Mouse (Mus musculus) MEL (cell line): ENCODE data around the gene Adh6b. TPM values are rescaled to one million over a fixed set of nuclear protein-coding genes. Genes with fewer than 3 reads are reported as not detected.

Source experiments
- DNase-seq: peaks from one replicate; pipeline ENCODE4 v3.0.0; 2011; ENCODE audit warnings: low read depth, low spot score
- H3K27ac ChIP-seq: 2 replicates; pipeline ENCODE4 v1.5.1; 2012; ENCODE audit warnings: low read depth, mild to moderate bottlenecking, control low read depth, low read length, moderate library complexity; ENCODE audit not compliant: control insufficient read depth
- H3K27me3 ChIP-seq, 2 experiments: fragments of 150-350 bp in 1 of 2; sonication (generic) in 1 of 2; 2 replicates each; pipeline ENCODE4 v1.6.1; 2012; ENCODE audit warnings: low read length in 2 of 2, mild to moderate bottlenecking in 2 of 2, improper control_type of control experiment in 1 of 2, moderate library complexity in 1 of 2; ENCODE audit not compliant: insufficient read depth in 2 of 2, control insufficient read depth in 1 of 2
- H3K36me3 ChIP-seq, 2 experiments: 2 replicates each; pipeline ENCODE4 v1.6.1; 2012 to 2014; ENCODE audit warnings: low read length in 2 of 2, improper control_type of control experiment in 1 of 2, inconsistent platforms in 1 of 2, mild to moderate bottlenecking in 1 of 2; ENCODE audit not compliant: insufficient read depth in 2 of 2, control insufficient read depth in 1 of 2
- H3K4me1 ChIP-seq, 2 experiments: fragments of 150-350 bp in 1 of 2; sonication (generic) in 1 of 2; 2 replicates each; pipeline ENCODE4 v1.6.1; 2012; ENCODE audit warnings: low read length in 2 of 2, improper control_type of control experiment in 1 of 2, mild to moderate bottlenecking in 1 of 2; ENCODE audit not compliant: insufficient read depth in 2 of 2, control insufficient read depth in 1 of 2
- H3K4me3 ChIP-seq, 2 experiments: fragments of 150-350 bp in 1 of 2; sonication (generic) in 1 of 2; 2 replicates each; pipeline ENCODE4 v1.5.1; 2012; ENCODE audit warnings: low read depth in 2 of 2, low read length in 2 of 2, mild to moderate bottlenecking in 2 of 2, moderate library complexity in 2 of 2, control low read depth in 1 of 2, improper control_type of control experiment in 1 of 2; ENCODE audit not compliant: control insufficient read depth in 1 of 2, insufficient read depth in 1 of 2
- H3K79me2 ChIP-seq: 2 replicates; pipeline ENCODE4 v1.6.1; 2012; ENCODE audit warnings: mild to moderate bottlenecking, low read length, moderate library complexity; ENCODE audit not compliant: control insufficient read depth, poor library complexity, insufficient read depth
- H3K9ac ChIP-seq: 2 replicates; pipeline ENCODE4 v1.6.1; 2012; ENCODE audit warnings: low read depth, mild to moderate bottlenecking, control low read depth, low read length, moderate library complexity; ENCODE audit not compliant: control insufficient read depth, poor library complexity, severe bottlenecking
- H3K9me3 ChIP-seq: fragments of 150-350 bp; sonication (generic); replicated peaks from 2 replicates; pipeline ENCODE4 v1.6.1; 2012; ENCODE audit warnings: mild to moderate bottlenecking, low read length, improper control_type of control experiment, moderate library complexity; ENCODE audit not compliant: insufficient read depth
- E2F4 ChIP-seq: IDR thresholded peaks from 2 replicates; pipeline ENCODE4 v1.6.1; 2011; ENCODE audit warnings: low read depth, low read length, improper control_type of control experiment, borderline replicate concordance
- ELF1 ChIP-seq: IDR thresholded peaks from 2 replicates; pipeline ENCODE4 v1.6.1; 2014; ENCODE audit warnings: low read depth, mild to moderate bottlenecking, inconsistent platforms, low read length, improper control_type of control experiment, moderate library complexity
- ETS1 ChIP-seq: IDR thresholded peaks from 2 replicates; pipeline ENCODE4 v1.6.1; 2012; ENCODE audit warnings: low read depth, mild to moderate bottlenecking, inconsistent platforms, low read length, improper control_type of control experiment, moderate library complexity
- GABPA ChIP-seq: IDR thresholded peaks from 2 replicates; pipeline ENCODE4 v1.6.1; 2012; ENCODE audit warnings: low read depth, mild to moderate bottlenecking, inconsistent platforms, low read length, improper control_type of control experiment, moderate library complexity
- HCFC1 ChIP-seq: IDR thresholded peaks from 2 replicates; pipeline ENCODE4 v1.6.1; 2012; ENCODE audit warnings: low read depth, mild to moderate bottlenecking, inconsistent platforms, low read length, improper control_type of control experiment, moderate library complexity
- MAFK ChIP-seq: IDR thresholded peaks from 2 replicates; pipeline ENCODE4 v1.6.1; 2011; ENCODE audit warnings: low read depth, mild to moderate bottlenecking, low read length, improper control_type of control experiment, borderline replicate concordance
- MAZ ChIP-seq: IDR thresholded peaks from 2 replicates; pipeline ENCODE4 v1.6.1; 2012; ENCODE audit warnings: low read depth, mild to moderate bottlenecking, inconsistent platforms, low read length, improper control_type of control experiment
- MYB ChIP-seq: IDR thresholded peaks from 2 replicates; pipeline ENCODE4 v1.6.1; 2011; ENCODE audit warnings: mild to moderate bottlenecking, low read depth, low read length, improper control_type of control experiment
- NRF1 ChIP-seq: IDR thresholded peaks from 2 replicates; pipeline ENCODE4 v1.6.1; 2014; ENCODE audit warnings: low read depth, mild to moderate bottlenecking, inconsistent platforms, low read length, improper control_type of control experiment, moderate library complexity; ENCODE audit not compliant: poor library complexity, insufficient read depth, severe bottlenecking
- POLR2AphosphoS2 ChIP-seq: IDR thresholded peaks from 2 replicates; pipeline ENCODE4 v1.6.1; 2011; ENCODE audit warnings: low read length, improper control_type of control experiment
- RAD21 ChIP-seq: IDR thresholded peaks from 2 replicates; pipeline ENCODE4 v1.6.1; 2011; ENCODE audit warnings: mild to moderate bottlenecking, low read depth, low read length, improper control_type of control experiment
- RCOR1 ChIP-seq: IDR thresholded peaks from 2 replicates; pipeline ENCODE4 v1.6.1; 2012; ENCODE audit warnings: low read depth, mild to moderate bottlenecking, inconsistent platforms, low read length, improper control_type of control experiment
- SIN3A ChIP-seq: IDR thresholded peaks from 2 replicates; pipeline ENCODE4 v1.6.1; 2012; ENCODE audit warnings: low read length, improper control_type of control experiment, inconsistent platforms
- SMC3 ChIP-seq: IDR thresholded peaks from 2 replicates; pipeline ENCODE4 v1.6.1; 2011; ENCODE audit warnings: low read depth, low read length, improper control_type of control experiment
- TCF12 ChIP-seq: IDR thresholded peaks from 2 replicates; pipeline ENCODE4 v1.6.1; 2014; ENCODE audit warnings: low read depth, mild to moderate bottlenecking, inconsistent platforms, low read length, improper control_type of control experiment, moderate library complexity
- UBTF ChIP-seq: IDR thresholded peaks from 2 replicates; pipeline ENCODE4 v1.6.1; 2012; ENCODE audit warnings: low read depth, mild to moderate bottlenecking, inconsistent platforms, low read length, improper control_type of control experiment, moderate library complexity, borderline replicate concordance; ENCODE audit not compliant: insufficient read depth
- ZKSCAN1 ChIP-seq: IDR thresholded peaks from 2 replicates; pipeline ENCODE4 v1.6.1; 2012; ENCODE audit warnings: low read depth, mild to moderate bottlenecking, inconsistent platforms, low read length, improper control_type of control experiment, moderate library complexity
- ZMIZ1 ChIP-seq: IDR thresholded peaks from 2 replicates; pipeline ENCODE4 v1.6.1; 2012; ENCODE audit warnings: low read depth, mild to moderate bottlenecking, inconsistent platforms, low read length, improper control_type of control experiment, moderate library complexity
- polyA plus RNA-seq, 2 experiments: library from polyadenylated mRNA; stranded (reverse) in 1 of 2; unstranded in 1 of 2; fragments of >175 nt in 1 of 2; fragments of >200 nt in 1 of 2; gene quantifications; 2 replicates each; pipeline versions ENCODE4 v1.2.1 to v1.2.4; 2012; ENCODE audit warnings: low replicate concordance in 2 of 2, low read depth in 1 of 2; ENCODE audit not compliant: insufficient read length in 2 of 2, insufficient read depth in 1 of 2, missing spikeins in 1 of 2
- total RNA-seq: library from RNA; depleted of rRNA; stranded (reverse); fragments of 300-350 nt; gene quantifications from 2 replicates; pipeline ENCODE4 v1.2.3, GENCODE M21; 2012

The Adh6b gene
- total and polyA plus RNA-seq, 3 experiments: not detected

DNA sequence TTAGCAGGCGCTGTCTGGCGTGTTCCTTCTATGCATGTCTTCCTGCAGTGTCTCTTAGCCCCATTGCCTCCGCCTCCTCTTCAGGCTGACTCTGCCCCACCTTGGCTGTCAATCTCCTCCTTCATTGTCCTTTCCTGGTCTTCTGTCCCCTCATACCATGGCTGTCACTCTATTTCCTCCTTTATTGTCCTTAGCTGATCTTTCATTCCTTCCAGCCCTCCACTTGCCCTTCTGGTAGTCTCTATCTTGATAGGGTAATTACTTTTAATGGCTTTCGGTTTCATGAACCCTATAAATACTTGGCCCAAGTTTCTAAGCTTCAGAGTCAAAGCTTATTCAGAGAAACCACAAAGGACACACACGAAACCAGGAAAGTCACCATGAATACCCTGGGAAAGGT lies 28.6 kb upstream of the Adh6b start, which contains the start of gene Adh6a:
Gene Adh6a (plus strand): TSS at position 322 of the 400 bp plus-strand sequence.
- TF ChIP-seq SMC3: no peak
- no peak for TF ChIP-seq E2F4
- no peak for TF ChIP-seq MAFK
- no peak for TF ChIP-seq RCOR1
- TF ChIP-seq HCFC1: no peak
- TF ChIP-seq ETS1: no peak
- no peak for TF ChIP-seq MAZ
- TF ChIP-seq SIN3A: no peak
- TF ChIP-seq MYB: no peak
- no peak for TF ChIP-seq UBTF
- H3K27me3 ChIP-seq: 0 out of 4 replicates have a peak, but pooled peaks cover 1 to 3% of the 10 kb centered on the region in 2 experiments
- no peak within 1 kb of the TSS for H3K27ac ChIP-seq
- H3K4me1 ChIP-seq: no peaks in the 10 kb centered on the region
- H3K79me2 ChIP-seq: no peaks in the 10 kb centered on the region
- H3K4me3 ChIP-seq: no peak within 1 kb of the TSS
- H3K9ac ChIP-seq: no peak within 1 kb of the TSS
- no peaks in the 10 kb centered on the region for H3K36me3 ChIP-seq
- no peaks in the 10 kb centered on the region for H3K9me3 ChIP-seq
- DNase-seq: no peak

DNA sequence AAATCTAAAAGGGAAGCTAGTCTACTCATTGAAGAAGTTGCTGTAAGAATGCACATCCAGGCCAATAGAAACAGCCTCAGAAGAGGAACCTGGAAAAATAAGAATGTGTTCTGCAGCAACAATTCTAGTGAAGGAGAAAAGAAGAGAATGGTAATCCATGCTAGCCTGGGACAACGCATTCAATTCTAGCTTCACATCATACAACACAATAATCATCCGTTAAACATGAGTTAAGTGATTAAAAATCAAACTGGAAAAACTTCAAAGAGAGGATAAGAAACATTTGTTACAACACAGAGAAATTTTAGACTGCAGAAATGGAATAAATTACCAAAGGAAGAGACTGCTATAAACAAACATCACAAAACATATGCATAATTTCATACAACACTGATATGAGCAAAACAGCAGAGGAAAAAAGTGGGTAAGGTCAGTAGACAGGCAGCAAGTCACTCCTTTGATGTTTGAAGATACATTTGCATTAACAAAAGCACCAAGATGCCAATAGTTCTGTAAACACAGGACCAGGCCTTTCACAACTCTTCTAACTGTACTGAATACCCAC lies 24.6 kb upstream of the Adh6b start:
- no peak overlapping the region for H3K27ac ChIP-seq
- TF ChIP-seq POLR2AphosphoS2 (no peak), GABPA (no peak), ZMIZ1 (no peak)
- TF ChIP-seq, all 39 proteins: peak for 0
- DNase-seq: no peak
- Histone ChIP-seq H3K4me3 (no peak overlapping the region), H3K79me2 (no peaks in the 10 kb centered on the region), H3K9ac (no peak overlapping the region), H3K4me1 (no peaks in the 10 kb centered on the region), H3K27me3 (peaks cover 5 to 9% of the 10 kb centered on the region in 2 experiments; a peak in 3 of 4 replicates), H3K36me3 (no peaks in the 10 kb centered on the region), H3K9me3 (no peaks in the 10 kb centered on the region)

GRCm38 (mm10) chr3:138325001-138325400 lies 16.6 kb upstream of the Adh6b start:
- H3K36me3 ChIP-seq: no peaks in the 10 kb centered on the region
- DNase-seq: no peak
- peaks cover 0 to 5% of the 10 kb centered on the region in 2 experiments; a peak in 3 of 4 replicates for H3K27me3 ChIP-seq
- no peak overlapping the region for H3K9ac ChIP-seq
- H3K4me3 ChIP-seq: no peak overlapping the region
- H3K27ac ChIP-seq: no peak overlapping the region
- H3K79me2 ChIP-seq: no peaks in the 10 kb centered on the region
- H3K4me1 ChIP-seq: no peaks in the 10 kb centered on the region
- no peak for TF ChIP-seq RAD21
- no peak for TF ChIP-seq MYB
- TF ChIP-seq NRF1: no peak
- no peak for TF ChIP-seq ZKSCAN1
- no peak for TF ChIP-seq TCF12
- no peak for TF ChIP-seq ELF1
- TF ChIP-seq, all 39 proteins: peak for 0
- H3K9me3 ChIP-seq: no peaks in the 10 kb centered on the region
